Mouse (Mus musculus) CH12.LX (cell line): Measurements from ENCODE around the gene Ndc1. TPM values are rescaled to one million over a fixed set of nuclear protein-coding genes. Genes with fewer than 3 reads are reported as not detected.

Source experiments
- DNase-seq: peaks from one replicate; pipeline ENCODE4 v3.0.0-alpha.2; 2013; ENCODE audit errors: extremely low read depth
- H3K27ac ChIP-seq: 2 replicates; pipeline ENCODE4 v1.5.1; 2012; ENCODE audit warnings: low read depth, mild to moderate bottlenecking, control low read depth, moderate library complexity; ENCODE audit not compliant: insufficient read depth
- H3K27me3 ChIP-seq: replicated peaks from 2 replicates; pipeline ENCODE3; 2012; ENCODE audit warnings: inconsistent platforms
- H3K36me3 ChIP-seq, 2 experiments: replicated peaks in 1 of 2; 2 replicates each; pipeline versions ENCODE3 to v1.6.1; 2012; ENCODE audit warnings: inconsistent platforms in 1 of 2, low read length in 1 of 2, mild to moderate bottlenecking in 1 of 2, mixed read lengths in 1 of 2, moderate library complexity in 1 of 2; ENCODE audit not compliant: control insufficient read depth in 1 of 2, insufficient read depth in 1 of 2
- H3K4me1 ChIP-seq, 2 experiments: 2 replicates each; pipeline ENCODE4 v1.6.1; 2012; ENCODE audit warnings: inconsistent platforms in 1 of 2, moderate library complexity in 1 of 2; ENCODE audit not compliant: insufficient read depth in 2 of 2, control insufficient read depth in 1 of 2
- H3K4me2 ChIP-seq: 2 replicates; pipeline ENCODE4 v1.6.1; 2012; ENCODE audit warnings: low read depth, mild to moderate bottlenecking, control low read depth; ENCODE audit not compliant: poor library complexity, insufficient read depth, severe bottlenecking
- H3K4me3 ChIP-seq, 3 experiments: fragments of 150-350 bp in 1 of 3; sonication (generic) in 1 of 3; replicated peaks in 1 of 3; 2 replicates each; pipeline versions ENCODE3 to v1.5.1; 2011 to 2012; ENCODE audit warnings: low read depth in 2 of 3, low read length in 2 of 3, mild to moderate bottlenecking in 2 of 3, moderate library complexity in 2 of 3, control low read depth in 1 of 3, improper control_type of control experiment in 1 of 3, inconsistent platforms in 1 of 3, mixed read lengths in 1 of 3; ENCODE audit not compliant: poor library complexity in 1 of 3
- H3K79me2 ChIP-seq: replicated peaks from 2 replicates; pipeline ENCODE4 v1.6.1; 2012; ENCODE audit warnings: mild to moderate bottlenecking, moderate library complexity; ENCODE audit not compliant: control insufficient read depth, poor library complexity, insufficient read depth, severe bottlenecking; ENCODE audit errors: extremely low read depth
- H3K9ac ChIP-seq: 2 replicates; pipeline ENCODE4 v1.6.1; 2012; ENCODE audit warnings: low read depth, mild to moderate bottlenecking, control low read depth, moderate library complexity; ENCODE audit not compliant: insufficient read depth
- H3K9me3 ChIP-seq: replicated peaks from 2 replicates; pipeline ENCODE3; 2012; ENCODE audit warnings: low read length, inconsistent platforms, mixed read lengths
- BHLHE40 ChIP-seq: IDR thresholded peaks from 2 replicates; pipeline ENCODE4 v1.6.1; 2011; ENCODE audit warnings: mild to moderate bottlenecking, low read depth, low read length, improper control_type of control experiment
- CHD1 ChIP-seq: IDR thresholded peaks from 2 replicates; pipeline ENCODE4 v1.6.1; 2012; ENCODE audit warnings: low read depth, low read length, improper control_type of control experiment, inconsistent platforms
- CHD2 ChIP-seq: IDR thresholded peaks from 2 replicates; pipeline ENCODE4 v1.6.1; 2011; ENCODE audit warnings: low read length, improper control_type of control experiment
- CTCF ChIP-seq, 2 experiments: IDR thresholded peaks in 1 of 2; conservative IDR thresholded peaks in 1 of 2; 2 replicates each; pipeline ENCODE4 v1.5.1; 2011 to 2012; ENCODE audit warnings: low read depth in 2 of 2, low read length in 2 of 2, improper control_type of control experiment in 1 of 2, inconsistent platforms in 1 of 2, mild to moderate bottlenecking in 1 of 2, moderate library complexity in 1 of 2
- E2F4 ChIP-seq: IDR thresholded peaks from 2 replicates; pipeline ENCODE4 v1.6.1; 2011; ENCODE audit warnings: low read depth, low read length, improper control_type of control experiment; ENCODE audit not compliant: insufficient replicate concordance
- ELF1 ChIP-seq: IDR thresholded peaks from 2 replicates; pipeline ENCODE4 v1.6.1; 2014; ENCODE audit warnings: low read depth, mild to moderate bottlenecking, inconsistent platforms, low read length, improper control_type of control experiment
- EP300 ChIP-seq: IDR thresholded peaks from 2 replicates; pipeline ENCODE4 v1.6.1; 2011; ENCODE audit warnings: low read length, improper control_type of control experiment
- ETS1 ChIP-seq: conservative IDR thresholded peaks from 2 replicates; pipeline ENCODE4 v1.6.1; 2012; ENCODE audit warnings: low read depth, mild to moderate bottlenecking, inconsistent platforms, low read length, improper control_type of control experiment, moderate library complexity
- GABPA ChIP-seq: IDR thresholded peaks from 2 replicates; pipeline ENCODE4 v1.6.1; 2012; ENCODE audit warnings: low read depth, low read length, improper control_type of control experiment, inconsistent platforms; ENCODE audit not compliant: insufficient replicate concordance
- HCFC1 ChIP-seq: IDR thresholded peaks from 2 replicates; pipeline ENCODE4 v1.6.1; 2012; ENCODE audit warnings: low read depth, mild to moderate bottlenecking, inconsistent platforms, low read length, improper control_type of control experiment
- IRF4 ChIP-seq: IDR thresholded peaks from 2 replicates; pipeline ENCODE4 v1.6.1; 2014; ENCODE audit warnings: low read depth, mild to moderate bottlenecking, inconsistent platforms, low read length, improper control_type of control experiment
- JUN ChIP-seq: IDR thresholded peaks from 2 replicates; pipeline ENCODE4 v1.6.1; 2011; ENCODE audit warnings: low read depth, mild to moderate bottlenecking, low read length, improper control_type of control experiment, moderate library complexity; ENCODE audit not compliant: insufficient read depth
- JUND ChIP-seq: conservative IDR thresholded peaks from 2 replicates; pipeline ENCODE4 v1.6.1; 2011; ENCODE audit warnings: low read depth, low read length, improper control_type of control experiment
- KAT2A ChIP-seq: IDR thresholded peaks from 2 replicates; pipeline ENCODE4 v1.6.1; 2012; ENCODE audit warnings: low read length, improper control_type of control experiment, inconsistent platforms; ENCODE audit not compliant: insufficient replicate concordance
- MAFK ChIP-seq: IDR thresholded peaks from 2 replicates; pipeline ENCODE4 v1.6.1; 2011; ENCODE audit warnings: low read length, improper control_type of control experiment; ENCODE audit not compliant: insufficient replicate concordance
- MAX ChIP-seq: IDR thresholded peaks from 2 replicates; pipeline ENCODE4 v1.6.1; 2011; ENCODE audit warnings: low read length, improper control_type of control experiment
- MAZ ChIP-seq: IDR thresholded peaks from 2 replicates; pipeline ENCODE4 v1.6.1; 2012; ENCODE audit warnings: low read depth, mild to moderate bottlenecking, inconsistent platforms, low read length, improper control_type of control experiment, moderate library complexity
- MEF2A ChIP-seq: IDR thresholded peaks from 2 replicates; pipeline ENCODE4 v1.6.1; 2014; ENCODE audit warnings: low read depth, mild to moderate bottlenecking, inconsistent platforms, low read length, improper control_type of control experiment, borderline replicate concordance
- MXI1 ChIP-seq: IDR thresholded peaks from 2 replicates; pipeline ENCODE4 v1.6.1; 2011; ENCODE audit warnings: mild to moderate bottlenecking, low read depth, low read length, improper control_type of control experiment
- MYC ChIP-seq: IDR thresholded peaks from 2 replicates; pipeline ENCODE4 v1.6.1; 2011; ENCODE audit warnings: low read depth, mild to moderate bottlenecking, improper control_type of control experiment, low read length
- NELFE ChIP-seq: IDR thresholded peaks from 2 replicates; pipeline ENCODE4 v1.6.1; 2011; ENCODE audit warnings: low read depth, low read length, improper control_type of control experiment
- NRF1 ChIP-seq: IDR thresholded peaks from 2 replicates; pipeline ENCODE4 v1.6.1; 2014; ENCODE audit warnings: low read depth, mild to moderate bottlenecking, inconsistent platforms, low read length, improper control_type of control experiment, moderate library complexity
- PAX5 ChIP-seq: IDR thresholded peaks from 2 replicates; pipeline ENCODE4 v1.6.1; 2012; ENCODE audit warnings: low read length, inconsistent platforms, mixed read lengths
- POLR2A ChIP-seq: IDR thresholded peaks from 2 replicates; pipeline ENCODE4 v1.6.1; 2011; ENCODE audit warnings: low read depth, mild to moderate bottlenecking, improper control_type of control experiment, low read length
- POLR2AphosphoS2 ChIP-seq: IDR thresholded peaks from 2 replicates; pipeline ENCODE4 v1.6.1; 2011; ENCODE audit warnings: low read depth, low read length, improper control_type of control experiment
- RAD21 ChIP-seq: IDR thresholded peaks from 2 replicates; pipeline ENCODE4 v1.6.1; 2011; ENCODE audit warnings: low read depth, mild to moderate bottlenecking, low read length, improper control_type of control experiment, moderate library complexity
- RCOR1 ChIP-seq: conservative IDR thresholded peaks from 2 replicates; pipeline ENCODE4 v1.6.1; 2012; ENCODE audit warnings: low read depth, mild to moderate bottlenecking, inconsistent platforms, low read length, improper control_type of control experiment
- SIN3A ChIP-seq: IDR thresholded peaks from 2 replicates; pipeline ENCODE4 v1.6.1; 2012; ENCODE audit warnings: low read length, improper control_type of control experiment, inconsistent platforms
- SMC3 ChIP-seq: IDR thresholded peaks from 2 replicates; pipeline ENCODE4 v1.6.1; 2011; ENCODE audit warnings: low read depth, low read length, improper control_type of control experiment
- TBP ChIP-seq: conservative IDR thresholded peaks from 2 replicates; pipeline ENCODE4 v1.6.1; 2011; ENCODE audit warnings: low read depth, low read length, improper control_type of control experiment
- TCF12 ChIP-seq: IDR thresholded peaks from 2 replicates; pipeline ENCODE4 v1.6.1; 2014; ENCODE audit warnings: low read depth, mild to moderate bottlenecking, inconsistent platforms, low read length, improper control_type of control experiment
- UBTF ChIP-seq: IDR thresholded peaks from 2 replicates; pipeline ENCODE4 v1.6.1; 2012; ENCODE audit warnings: low read depth, mild to moderate bottlenecking, inconsistent platforms, low read length, improper control_type of control experiment, moderate library complexity
- USF1 ChIP-seq: IDR thresholded peaks from 2 replicates; pipeline ENCODE4 v1.6.1; 2014; ENCODE audit warnings: low read depth, mild to moderate bottlenecking, inconsistent platforms, low read length, improper control_type of control experiment
- USF2 ChIP-seq: conservative IDR thresholded peaks from 2 replicates; pipeline ENCODE4 v1.6.1; 2011; ENCODE audit warnings: low read depth, low read length, improper control_type of control experiment
- ZC3H11A ChIP-seq: IDR thresholded peaks from 2 replicates; pipeline ENCODE4 v1.6.1; 2012; ENCODE audit warnings: low read depth, mild to moderate bottlenecking, inconsistent platforms, low read length, improper control_type of control experiment
- ZKSCAN1 ChIP-seq: IDR thresholded peaks from 2 replicates; pipeline ENCODE4 v1.6.1; 2012; ENCODE audit warnings: low read depth, inconsistent platforms, low read length, improper control_type of control experiment, borderline replicate concordance
- ZMIZ1 ChIP-seq: IDR thresholded peaks from 2 replicates; pipeline ENCODE4 v1.6.1; 2012; ENCODE audit warnings: low read depth, mild to moderate bottlenecking, inconsistent platforms, low read length, improper control_type of control experiment
- ZNF384 ChIP-seq: IDR thresholded peaks from 2 replicates; pipeline ENCODE4 v1.6.1; 2012; ENCODE audit warnings: low read depth, low read length, improper control_type of control experiment, inconsistent platforms
- dilution Hi-C: fragments of 300-500 bp; cut with MboI; formaldehyde crosslinking; loops from 2 replicates; pipeline ENCODE4 v1.14.3; 2020; ENCODE audit warnings: low sequenced_read_pairs; ENCODE audit not compliant: extremely low pct_unique_long_range_greater_than_20kb, extremely low pct_ligation_motif_present
- in situ Hi-C: fragments of 300-500 bp; cut with MboI; formaldehyde crosslinking; loops from 3 replicates; pipeline ENCODE4 v1.14.3; 2019; ENCODE audit warnings: low sequenced_read_pairs, low pct_ligation_motif_present, low pct_unique_long_range_greater_than_20kb, mixed read lengths
- polyA plus RNA-seq: library from polyadenylated mRNA; unstranded; fragments of >175 nt; gene quantifications from 2 replicates; pipeline ENCODE4 v1.2.1, GENCODE M21; 2012; ENCODE audit warnings: low read depth; ENCODE audit not compliant: insufficient read length
- total RNA-seq, 2 experiments: library from RNA; depleted of rRNA; stranded (reverse); fragments of 300-350 nt in 1 of 2; fragments of >200 nt in 1 of 2; gene quantifications; 2 replicates each; pipeline ENCODE4 v1.2.3; 2012 to 2014

The Ndc1 gene
- total RNA-seq (2012; rRNA removed) (48.1 and 49.1 TPM in 2 replicates), total RNA-seq (2014; rRNA removed) (86.5 and 92.8 TPM in 2 replicates), polyA plus RNA-seq (69.6 and 71.3 TPM in 2 replicates)

GRCm38 (mm10) chr4:107367567-107368314 is at the start of gene Ndc1:
Ndc1 (plus strand) TSS chr4:107367784.
- H3K4me3 ChIP-seq = peak within 1 kb of the TSS; percentile 88 to 95 (median 90)
- peaks cover 7 to 23% of the 10 kb centered on the region in 2 experiments for H3K4me1 ChIP-seq
- no peaks in the 10 kb centered on the region for H3K9me3 ChIP-seq
- H3K36me3 ChIP-seq = peaks cover 10 to 31% of the 10 kb centered on the region in 2 experiments
- dilution Hi-C loops = no loop called here
- H3K27me3 ChIP-seq = no peaks in the 10 kb centered on the region
- H3K79me2 ChIP-seq = peaks cover 23% of the 10 kb centered on the region
- H3K9ac ChIP-seq = peak within 1 kb of the TSS; percentile 92
- peak within 1 kb of the TSS; percentile 65 for H3K4me2 ChIP-seq
- DNase-seq = peak; percentile 90
- TF ChIP-seq ZC3H11A = no peak
- no peak for TF ChIP-seq ZKSCAN1
- peak; percentile 84 for TF ChIP-seq NELFE
- peak; percentile 52 for TF ChIP-seq NRF1
- TF ChIP-seq POLR2A = peak; percentile 82
- TF ChIP-seq USF2 = no peak
- no peak for TF ChIP-seq UBTF
- peak; percentile 87 for TF ChIP-seq MXI1
- peak; percentile 99 for TF ChIP-seq MAX
- peak; percentile 90 for TF ChIP-seq MYC
- TF ChIP-seq POLR2AphosphoS2 = 0 out of 2 replicates have a peak, but pooled peaks have one; percentile 42
- TF ChIP-seq RCOR1 = no peak
- no peak for TF ChIP-seq CTCF (conservative IDR thresholded peaks at IDR 0.05 in 1 of 2, IDR thresholded peaks at IDR 0.05 in 1 of 2; ENCODE audit: low read depth in 2 of 2, low read length in 2 of 2)
- TF ChIP-seq MAFK = no peak
- peak; percentile 98 for TF ChIP-seq HCFC1
- peak; percentile 53 for TF ChIP-seq SIN3A
- no peak for TF ChIP-seq SMC3
- no peak for TF ChIP-seq CHD1
- no peak for TF ChIP-seq JUND
- TF ChIP-seq E2F4 = no peak
- TF ChIP-seq TCF12 = peak; percentile 69; the same call in 1 of the 2 replicates
- TF ChIP-seq CHD2 = 0 out of 2 replicates have a peak, but pooled peaks have one; percentile 19
- TF ChIP-seq BHLHE40 = peak; percentile 65
- TF ChIP-seq RAD21 = no peak
- TF ChIP-seq ZMIZ1 = peak; percentile 15; the same call in 1 of the 2 replicates
- TF ChIP-seq GABPA = peak; percentile 50; the same call in 1 of the 2 replicates
- TF ChIP-seq MAZ = no peak; the same call in 1 of the 2 replicates
- 0 out of 2 replicates have a peak, but pooled peaks have one; percentile 7 for TF ChIP-seq ETS1
- peak; percentile 27 for TF ChIP-seq IRF4
- TF ChIP-seq ELF1 = peak; percentile 70
- peak; percentile 98 for TF ChIP-seq KAT2A
- peak; percentile 57; the same call in 1 of the 2 replicates for TF ChIP-seq TBP
- no peak for TF ChIP-seq PAX5
- no peak for TF ChIP-seq USF1
- no peak for TF ChIP-seq ZNF384
- no peak for TF ChIP-seq EP300
- TF ChIP-seq JUN = no peak
- peak; percentile 29; the same call in 1 of the 2 replicates for TF ChIP-seq MEF2A
- TF ChIP-seq, all 38 proteins: peak for 20
- in situ Hi-C loops = no loop called here
- peak within 1 kb of the TSS; percentile 27; the same call in 1 of the 2 replicates for H3K27ac ChIP-seq
